Mouse (Mus musculus) MEL (cell line): ENCODE measurements around the gene Lamb3. TPM values are rescaled to one million over a fixed set of nuclear protein-coding genes. Genes with fewer than 3 reads are reported as not detected.

Source experiments
- DNase-seq: peaks from one replicate; pipeline ENCODE4 v3.0.0; 2011; ENCODE audit warnings: low read depth, low spot score
- H3K27ac ChIP-seq: 2 replicates; pipeline ENCODE4 v1.5.1; 2012; ENCODE audit warnings: low read depth, mild to moderate bottlenecking, control low read depth, low read length, moderate library complexity; ENCODE audit not compliant: control insufficient read depth
- H3K27me3 ChIP-seq, 2 experiments: fragments of 150-350 bp in 1 of 2; sonication (generic) in 1 of 2; 2 replicates each; pipeline ENCODE4 v1.6.1; 2012; ENCODE audit warnings: low read length in 2 of 2, mild to moderate bottlenecking in 2 of 2, improper control_type of control experiment in 1 of 2, moderate library complexity in 1 of 2; ENCODE audit not compliant: insufficient read depth in 2 of 2, control insufficient read depth in 1 of 2
- H3K36me3 ChIP-seq, 2 experiments: 2 replicates each; pipeline ENCODE4 v1.6.1; 2012 to 2014; ENCODE audit warnings: low read length in 2 of 2, improper control_type of control experiment in 1 of 2, inconsistent platforms in 1 of 2, mild to moderate bottlenecking in 1 of 2; ENCODE audit not compliant: insufficient read depth in 2 of 2, control insufficient read depth in 1 of 2
- H3K4me1 ChIP-seq, 2 experiments: fragments of 150-350 bp in 1 of 2; sonication (generic) in 1 of 2; 2 replicates each; pipeline ENCODE4 v1.6.1; 2012; ENCODE audit warnings: low read length in 2 of 2, improper control_type of control experiment in 1 of 2, mild to moderate bottlenecking in 1 of 2; ENCODE audit not compliant: insufficient read depth in 2 of 2, control insufficient read depth in 1 of 2
- H3K4me3 ChIP-seq, 2 experiments: fragments of 150-350 bp in 1 of 2; sonication (generic) in 1 of 2; 2 replicates each; pipeline ENCODE4 v1.5.1; 2012; ENCODE audit warnings: low read depth in 2 of 2, low read length in 2 of 2, mild to moderate bottlenecking in 2 of 2, moderate library complexity in 2 of 2, control low read depth in 1 of 2, improper control_type of control experiment in 1 of 2; ENCODE audit not compliant: control insufficient read depth in 1 of 2, insufficient read depth in 1 of 2
- H3K79me2 ChIP-seq: 2 replicates; pipeline ENCODE4 v1.6.1; 2012; ENCODE audit warnings: mild to moderate bottlenecking, low read length, moderate library complexity; ENCODE audit not compliant: control insufficient read depth, poor library complexity, insufficient read depth
- H3K9ac ChIP-seq: 2 replicates; pipeline ENCODE4 v1.6.1; 2012; ENCODE audit warnings: low read depth, mild to moderate bottlenecking, control low read depth, low read length, moderate library complexity; ENCODE audit not compliant: control insufficient read depth, poor library complexity, severe bottlenecking
- H3K9me3 ChIP-seq: fragments of 150-350 bp; sonication (generic); replicated peaks from 2 replicates; pipeline ENCODE4 v1.6.1; 2012; ENCODE audit warnings: mild to moderate bottlenecking, low read length, improper control_type of control experiment, moderate library complexity; ENCODE audit not compliant: insufficient read depth
- BHLHE40 ChIP-seq: IDR thresholded peaks from 2 replicates; pipeline ENCODE4 v1.6.1; 2012; ENCODE audit warnings: low read depth, mild to moderate bottlenecking, inconsistent platforms, low read length, improper control_type of control experiment, borderline replicate concordance
- CHD1 ChIP-seq: IDR thresholded peaks from 2 replicates; pipeline ENCODE4 v1.6.1; 2012; ENCODE audit warnings: low read depth, mild to moderate bottlenecking, inconsistent platforms, low read length, improper control_type of control experiment
- CHD2 ChIP-seq: IDR thresholded peaks from 2 replicates; pipeline ENCODE4 v1.6.1; 2011; ENCODE audit warnings: low read length, improper control_type of control experiment
- CTCF ChIP-seq, 3 experiments: IDR thresholded peaks in 2 of 3; conservative IDR thresholded peaks in 1 of 3; 2 replicates each; pipeline ENCODE4 v1.5.1; 2011 to 2012; ENCODE audit warnings: low read length in 3 of 3, low read depth in 2 of 3, mild to moderate bottlenecking in 2 of 3, improper control_type of control experiment in 1 of 3, inconsistent platforms in 1 of 3, mixed read lengths in 1 of 3, moderate library complexity in 1 of 3; ENCODE audit not compliant: control insufficient read depth in 1 of 3, insufficient read depth in 1 of 3, poor library complexity in 1 of 3, severe bottlenecking in 1 of 3
- E2F4 ChIP-seq: IDR thresholded peaks from 2 replicates; pipeline ENCODE4 v1.6.1; 2011; ENCODE audit warnings: low read depth, low read length, improper control_type of control experiment, borderline replicate concordance
- ELF1 ChIP-seq: IDR thresholded peaks from 2 replicates; pipeline ENCODE4 v1.6.1; 2014; ENCODE audit warnings: low read depth, mild to moderate bottlenecking, inconsistent platforms, low read length, improper control_type of control experiment, moderate library complexity
- EP300 ChIP-seq, 2 experiments: IDR thresholded peaks; 2 replicates each; pipeline ENCODE4 v1.6.1; 2011; ENCODE audit warnings: improper control_type of control experiment in 2 of 2, low read length in 2 of 2, low read depth in 1 of 2, mild to moderate bottlenecking in 1 of 2
- GABPA ChIP-seq: IDR thresholded peaks from 2 replicates; pipeline ENCODE4 v1.6.1; 2012; ENCODE audit warnings: low read depth, mild to moderate bottlenecking, inconsistent platforms, low read length, improper control_type of control experiment, moderate library complexity
- HCFC1 ChIP-seq: IDR thresholded peaks from 2 replicates; pipeline ENCODE4 v1.6.1; 2012; ENCODE audit warnings: low read depth, mild to moderate bottlenecking, inconsistent platforms, low read length, improper control_type of control experiment, moderate library complexity
- MAX ChIP-seq: IDR thresholded peaks from 2 replicates; pipeline ENCODE4 v1.6.1; 2011; ENCODE audit warnings: low read length, improper control_type of control experiment
- MYB ChIP-seq: IDR thresholded peaks from 2 replicates; pipeline ENCODE4 v1.6.1; 2011; ENCODE audit warnings: mild to moderate bottlenecking, low read depth, low read length, improper control_type of control experiment
- MYC ChIP-seq: IDR thresholded peaks from 2 replicates; pipeline ENCODE4 v1.6.1; 2011; ENCODE audit warnings: low read depth, mild to moderate bottlenecking, low read length, improper control_type of control experiment, moderate library complexity
- NELFE ChIP-seq: IDR thresholded peaks from 2 replicates; pipeline ENCODE4 v1.6.1; 2011; ENCODE audit warnings: low read depth, low read length, improper control_type of control experiment
- NRF1 ChIP-seq: IDR thresholded peaks from 2 replicates; pipeline ENCODE4 v1.6.1; 2014; ENCODE audit warnings: low read depth, mild to moderate bottlenecking, inconsistent platforms, low read length, improper control_type of control experiment, moderate library complexity; ENCODE audit not compliant: poor library complexity, insufficient read depth, severe bottlenecking
- POLR2AphosphoS2 ChIP-seq: IDR thresholded peaks from 2 replicates; pipeline ENCODE4 v1.6.1; 2011; ENCODE audit warnings: low read length, improper control_type of control experiment
- POLR2AphosphoS5 ChIP-seq: IDR thresholded peaks from 2 replicates; pipeline ENCODE4 v1.6.1; 2012; ENCODE audit warnings: low read depth, borderline replicate concordance, mild to moderate bottlenecking, inconsistent platforms, low read length, moderate library complexity, mixed read lengths
- RAD21 ChIP-seq: IDR thresholded peaks from 2 replicates; pipeline ENCODE4 v1.6.1; 2011; ENCODE audit warnings: mild to moderate bottlenecking, low read depth, low read length, improper control_type of control experiment
- SIN3A ChIP-seq: IDR thresholded peaks from 2 replicates; pipeline ENCODE4 v1.6.1; 2012; ENCODE audit warnings: low read length, improper control_type of control experiment, inconsistent platforms
- TAL1 ChIP-seq: IDR thresholded peaks from 2 replicates; pipeline ENCODE4 v1.6.1; 2012; ENCODE audit warnings: mild to moderate bottlenecking, inconsistent platforms, low read length, moderate library complexity, mixed read lengths
- UBTF ChIP-seq: IDR thresholded peaks from 2 replicates; pipeline ENCODE4 v1.6.1; 2012; ENCODE audit warnings: low read depth, mild to moderate bottlenecking, inconsistent platforms, low read length, improper control_type of control experiment, moderate library complexity, borderline replicate concordance; ENCODE audit not compliant: insufficient read depth
- USF2 ChIP-seq, 2 experiments: IDR thresholded peaks; 2 replicates each; pipeline ENCODE4 v1.6.1; 2011 to 2012; ENCODE audit warnings: improper control_type of control experiment in 2 of 2, low read length in 2 of 2, borderline replicate concordance in 1 of 2, inconsistent platforms in 1 of 2, low read depth in 1 of 2, mild to moderate bottlenecking in 1 of 2; ENCODE audit not compliant: insufficient read depth in 1 of 2
- ZC3H11A ChIP-seq: IDR thresholded peaks from 2 replicates; pipeline ENCODE4 v1.6.1; 2012; ENCODE audit warnings: low read depth, mild to moderate bottlenecking, inconsistent platforms, low read length, improper control_type of control experiment
- ZKSCAN1 ChIP-seq: IDR thresholded peaks from 2 replicates; pipeline ENCODE4 v1.6.1; 2012; ENCODE audit warnings: low read depth, mild to moderate bottlenecking, inconsistent platforms, low read length, improper control_type of control experiment, moderate library complexity
- ZNF384 ChIP-seq: IDR thresholded peaks from 2 replicates; pipeline ENCODE4 v1.6.1; 2012; ENCODE audit warnings: low read depth, mild to moderate bottlenecking, inconsistent platforms, low read length, improper control_type of control experiment
- polyA plus RNA-seq, 2 experiments: library from polyadenylated mRNA; stranded (reverse) in 1 of 2; unstranded in 1 of 2; fragments of >175 nt in 1 of 2; fragments of >200 nt in 1 of 2; gene quantifications; 2 replicates each; pipeline versions ENCODE4 v1.2.1 to v1.2.4; 2012; ENCODE audit warnings: low replicate concordance in 2 of 2, low read depth in 1 of 2; ENCODE audit not compliant: insufficient read length in 2 of 2, insufficient read depth in 1 of 2, missing spikeins in 1 of 2
- total RNA-seq: library from RNA; depleted of rRNA; stranded (reverse); fragments of 300-350 nt; gene quantifications from 2 replicates; pipeline ENCODE4 v1.2.3, GENCODE M21; 2012

The Lamb3 gene
- total and polyA plus RNA-seq, 3 experiments: 0.03 to 0.35 TPM; not detected in 1

DNA sequence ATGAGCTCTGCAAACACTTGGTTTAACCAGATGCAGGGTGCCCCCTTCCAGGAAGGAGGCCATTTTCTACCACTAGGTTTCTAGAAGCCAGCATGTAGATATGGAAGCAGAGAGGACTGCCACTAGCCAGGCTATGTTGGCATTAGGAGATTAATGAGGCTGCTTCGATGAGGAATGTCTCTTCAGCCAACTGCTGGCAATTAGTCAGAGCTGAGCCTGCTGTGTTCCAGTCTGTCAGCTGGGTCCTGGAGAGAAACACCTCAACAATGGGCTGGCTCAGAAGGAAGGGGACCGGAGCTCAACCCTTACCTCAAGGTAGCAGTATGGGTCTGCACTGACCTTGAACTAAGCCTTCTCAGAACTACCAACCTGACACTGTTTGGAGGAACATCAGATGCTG, 179.7 kb downstream of the Lamb3 start:
- no peaks in the 10 kb centered on the region for H3K9me3 ChIP-seq
- no peak for TF ChIP-seq USF2 (IDR thresholded peaks at IDR 0.05; ENCODE audit: borderline replicate concordance in 1 of 2, insufficient read depth in 1 of 2, low read depth in 1 of 2, low read length in 2 of 2)
- no peak for TF ChIP-seq POLR2AphosphoS2
- no peak for TF ChIP-seq GABPA
- TF ChIP-seq EP300 (IDR thresholded peaks at IDR 0.05; ENCODE audit: low read depth in 1 of 2, low read length in 2 of 2): no peak
- TF ChIP-seq RAD21: no peak
- TF ChIP-seq BHLHE40: no peak
- TF ChIP-seq CTCF (IDR thresholded peaks at IDR 0.05 in 2 of 3, conservative IDR thresholded peaks at IDR 0.05 in 1 of 3; ENCODE audit: control insufficient read depth in 1 of 3, insufficient read depth in 1 of 3, low read depth in 2 of 3, low read length in 3 of 3, poor library complexity in 1 of 3, severe bottlenecking in 1 of 3): no peak
- TF ChIP-seq TAL1: no peak
- TF ChIP-seq NELFE: no peak
- TF ChIP-seq UBTF: no peak
- no peak for TF ChIP-seq ELF1
- TF ChIP-seq MYB: no peak
- TF ChIP-seq ZC3H11A: no peak
- TF ChIP-seq MAX: no peak
- no peak for TF ChIP-seq E2F4
- no peak for TF ChIP-seq POLR2AphosphoS5
- no peak for TF ChIP-seq ZNF384
- no peak for TF ChIP-seq SIN3A
- no peak for TF ChIP-seq CHD1
- TF ChIP-seq MYC: no peak
- H3K79me2 ChIP-seq: no peaks in the 10 kb centered on the region
- no peaks in the 10 kb centered on the region for H3K36me3 ChIP-seq
- H3K4me3 ChIP-seq: no peak overlapping the region
- H3K27ac ChIP-seq: no peak overlapping the region
- H3K27me3 ChIP-seq: no peaks in the 10 kb centered on the region
- no peak overlapping the region for H3K9ac ChIP-seq
- DNase-seq: no peak
- no peaks in the 10 kb centered on the region for H3K4me1 ChIP-seq

DNA sequence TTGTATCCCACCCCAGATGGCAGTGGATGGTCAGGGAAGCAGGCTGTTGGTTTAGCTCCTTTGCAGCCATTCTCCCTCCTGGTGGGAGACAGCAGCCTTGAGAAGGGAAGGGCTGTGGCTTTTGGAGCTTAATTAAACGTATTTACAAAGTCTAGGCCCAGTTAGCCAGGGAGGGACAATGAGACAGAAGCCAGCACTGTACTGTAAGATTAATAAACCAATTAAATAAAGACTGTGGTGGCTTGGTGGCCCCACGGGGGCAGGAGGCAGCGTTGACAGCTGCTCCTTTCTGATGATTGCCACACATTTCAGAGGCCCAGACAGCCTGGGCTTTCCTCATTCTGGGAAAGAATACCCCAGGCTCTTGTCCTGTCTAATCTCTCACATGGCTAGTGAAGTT, 182.0 kb downstream of the Lamb3 start:
- no peaks in the 10 kb centered on the region for H3K79me2 ChIP-seq
- H3K4me3 ChIP-seq: no peak overlapping the region
- H3K36me3 ChIP-seq: no peaks in the 10 kb centered on the region
- no peak overlapping the region for H3K9ac ChIP-seq
- no peak for DNase-seq
- no peaks in the 10 kb centered on the region for H3K27me3 ChIP-seq
- no peaks in the 10 kb centered on the region for H3K9me3 ChIP-seq
- no peaks in the 10 kb centered on the region for H3K4me1 ChIP-seq
- no peak for TF ChIP-seq POLR2AphosphoS5
- TF ChIP-seq CHD2: no peak
- TF ChIP-seq CHD1: no peak
- no peak for TF ChIP-seq CTCF (IDR thresholded peaks at IDR 0.05 in 2 of 3, conservative IDR thresholded peaks at IDR 0.05 in 1 of 3; ENCODE audit: control insufficient read depth in 1 of 3, insufficient read depth in 1 of 3, low read depth in 2 of 3, low read length in 3 of 3, poor library complexity in 1 of 3, severe bottlenecking in 1 of 3)
- no peak for TF ChIP-seq NRF1
- no peak for TF ChIP-seq HCFC1
- TF ChIP-seq SIN3A: no peak
- no peak for TF ChIP-seq EP300 (IDR thresholded peaks at IDR 0.05; ENCODE audit: low read depth in 1 of 2, low read length in 2 of 2)
- no peak for TF ChIP-seq ZKSCAN1
- H3K27ac ChIP-seq: no peak overlapping the region
